Mouse (Mus musculus): ENCODE results near the gene Psmc2. TPM values are rescaled to one million over a fixed set of nuclear protein-coding genes. Genes with fewer than 3 reads are reported as not detected.

Gene Psmc2
- polyA plus RNA-seq, 1 experiment from 2014 or later: 169 TPM

DNA sequence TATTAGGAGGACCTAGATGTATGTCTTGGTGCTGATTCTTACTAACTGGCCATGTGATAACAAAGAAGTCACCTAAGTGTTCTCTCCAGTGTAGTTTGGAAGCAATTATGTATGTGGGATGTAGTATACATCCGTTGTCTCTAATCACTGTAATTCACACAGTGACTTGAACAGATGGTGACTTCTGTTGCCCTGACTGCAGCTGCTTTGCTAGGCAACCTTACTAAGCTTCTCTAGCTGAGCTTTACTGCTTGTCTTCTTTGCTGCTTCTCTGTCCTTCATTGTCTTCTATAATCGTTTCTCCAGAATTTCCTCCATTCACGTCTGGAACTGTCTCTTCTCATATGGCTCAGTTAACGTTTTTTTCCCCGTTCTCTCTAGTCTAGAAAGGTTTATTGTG, 4.0 kb downstream of the Psmc2 start:
- Histone ChIP-seq H3K9ac (ENCODE audit: low read length) (no peak overlapping the region), H3K9me3 (ENCODE audit: control insufficient read depth, low read length) (no peaks in the 10 kb centered on the region), H3K4me2 (ENCODE audit: low read depth, low read length) (no peak overlapping the region), H3K36me3 (ENCODE audit: control insufficient read depth, insufficient read depth, low read length) (0 out of 2 replicates have a peak, but pooled peaks cover 2% of the 10 kb centered on the region), H3K4me3 (ENCODE audit: low read length) (no peak overlapping the region), H3K27ac (ENCODE audit: low read length) (no peak overlapping the region), H3K27me3 (ENCODE audit: control insufficient read depth, insufficient read depth, low read depth, low read length) (no peaks in the 10 kb centered on the region), H3K4me1 (replicated peaks; ENCODE audit: control insufficient read depth, insufficient read depth, low read length) (peaks cover 11% of the 10 kb centered on the region)
- 70% methylated on average over 5 of the region's 5 CpGs for WGBS
- ATAC-seq (ENCODE audit: low read depth): no peak

- Histone ChIP-seq H3K27ac (ENCODE audit: low read length) (no peak overlapping the region), H3K9ac (ENCODE audit: low read length) (no peak overlapping the region), H3K4me2 (ENCODE audit: low read depth, low read length) (no peak overlapping the region)
Measured at GRCm38 (mm10) chr5:21792166-21792565, 7.1 kb downstream of the Psmc2 start.

GRCm38 (mm10) chr5:21802907-21803306, 17.8 kb downstream of the Psmc2 start:
- H3K27ac ChIP-seq (ENCODE audit: low read length): no peak overlapping the region
- H3K4me3 ChIP-seq (ENCODE audit: low read length): no peak overlapping the region
- ATAC-seq (ENCODE audit: low read depth): no peak
- no peak overlapping the region for H3K4me2 ChIP-seq (ENCODE audit: low read depth, low read length)
- no peak overlapping the region for H3K9ac ChIP-seq (ENCODE audit: low read length)
- H3K27me3 ChIP-seq (ENCODE audit: control insufficient read depth, insufficient read depth, low read depth, low read length): no peaks in the 10 kb centered on the region
- no peaks in the 10 kb centered on the region for H3K9me3 ChIP-seq (ENCODE audit: control insufficient read depth, low read length)
- peaks cover 30% of the 10 kb centered on the region for H3K36me3 ChIP-seq (ENCODE audit: control insufficient read depth, insufficient read depth, low read length)
- 84% methylated on average over 9 of the region's 9 CpGs for WGBS
- H3K4me1 ChIP-seq (replicated peaks; ENCODE audit: control insufficient read depth, insufficient read depth, low read length): no peaks in the 10 kb centered on the region

More at GRCm38 (mm10) chr5:21792166-21792565, 7.1 kb downstream of the Psmc2 start:
- Histone ChIP-seq H3K9me3 (ENCODE audit: control insufficient read depth, low read length) (no peaks in the 10 kb centered on the region), H3K36me3 (ENCODE audit: control insufficient read depth, insufficient read depth, low read length) (peaks cover 10% of the 10 kb centered on the region), H3K4me1 (replicated peaks; ENCODE audit: control insufficient read depth, insufficient read depth, low read length) (peaks cover 6% of the 10 kb centered on the region), H3K27me3 (ENCODE audit: control insufficient read depth, insufficient read depth, low read depth, low read length) (no peaks in the 10 kb centered on the region), H3K4me3 (ENCODE audit: low read length) (no peak overlapping the region)
- ATAC-seq (ENCODE audit: low read depth): no peak

DNA sequence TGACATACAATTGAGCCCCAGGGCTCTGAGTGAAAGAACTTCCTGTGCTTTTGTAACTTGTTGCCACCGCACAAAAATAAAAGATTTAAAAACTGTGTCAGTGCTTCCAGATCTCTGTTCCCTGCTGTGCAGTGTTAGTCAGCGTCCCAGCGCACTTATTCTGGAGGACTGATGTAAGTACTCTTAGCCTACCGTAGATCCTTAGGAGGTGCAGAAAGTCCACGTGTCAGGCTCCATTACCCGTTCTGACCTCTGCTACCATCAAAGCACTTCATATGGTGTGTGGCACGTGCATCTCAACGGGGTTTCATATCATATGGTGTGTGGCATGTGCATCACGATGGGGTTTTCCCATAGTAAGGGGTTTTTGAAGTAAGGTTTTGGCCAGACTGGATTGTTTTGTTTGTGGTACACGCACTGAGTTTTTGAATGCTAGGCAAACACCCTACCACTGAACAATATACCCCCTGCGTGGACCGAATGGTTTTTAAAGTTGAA, 18.7 kb downstream of the Psmc2 start:
- no peak overlapping the region for H3K4me3 ChIP-seq (ENCODE audit: low read length)
- no peaks in the 10 kb centered on the region for H3K27me3 ChIP-seq (ENCODE audit: control insufficient read depth, insufficient read depth, low read depth, low read length)
- peaks cover 26% of the 10 kb centered on the region for H3K36me3 ChIP-seq (ENCODE audit: control insufficient read depth, insufficient read depth, low read length)
- H3K4me1 ChIP-seq (replicated peaks; ENCODE audit: control insufficient read depth, insufficient read depth, low read length): no peaks in the 10 kb centered on the region
- no peaks in the 10 kb centered on the region for H3K9me3 ChIP-seq (ENCODE audit: control insufficient read depth, low read length)
- no peak for ATAC-seq (ENCODE audit: low read depth)
- no peak overlapping the region for H3K27ac ChIP-seq (ENCODE audit: low read length)
- 91% methylated on average over 12 of the region's 12 CpGs for WGBS
- no peak overlapping the region for H3K9ac ChIP-seq (ENCODE audit: low read length)
- H3K4me2 ChIP-seq (ENCODE audit: low read depth, low read length): no peak overlapping the region

DNA sequence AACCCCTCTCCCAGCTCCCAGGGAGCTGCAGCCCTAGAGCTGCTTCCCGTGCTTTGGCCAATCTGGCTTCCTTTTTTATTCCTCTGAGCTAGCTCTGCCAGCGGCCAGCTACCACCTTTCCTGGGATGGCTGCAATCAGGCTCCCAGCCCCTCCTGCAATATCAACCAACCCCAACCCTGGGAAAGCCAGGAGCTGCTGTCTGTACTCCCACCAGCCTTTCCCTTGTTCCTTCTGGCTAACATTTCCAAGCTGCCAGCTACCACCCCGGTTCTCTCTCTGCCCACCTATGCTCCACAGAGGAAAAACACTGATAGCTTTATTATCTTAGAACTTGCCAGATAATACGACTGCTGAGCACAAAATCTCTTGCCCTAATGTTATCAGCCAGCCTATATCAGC, 19.8 kb downstream of the Psmc2 start:
- WGBS: 73% methylated on average over 4 of the region's 4 CpGs
- H3K9me3 ChIP-seq (ENCODE audit: control insufficient read depth, low read length): no peaks in the 10 kb centered on the region
- no peak overlapping the region for H3K27ac ChIP-seq (ENCODE audit: low read length)
- H3K4me1 ChIP-seq (replicated peaks; ENCODE audit: control insufficient read depth, insufficient read depth, low read length): no peaks in the 10 kb centered on the region
- no peak overlapping the region for H3K4me2 ChIP-seq (ENCODE audit: low read depth, low read length)
- H3K36me3 ChIP-seq (ENCODE audit: control insufficient read depth, insufficient read depth, low read length): peaks cover 18% of the 10 kb centered on the region
- no peak overlapping the region for H3K9ac ChIP-seq (ENCODE audit: low read length)
- ATAC-seq (ENCODE audit: low read depth): no peak
- H3K4me3 ChIP-seq (ENCODE audit: low read length): no peak overlapping the region
- no peaks in the 10 kb centered on the region for H3K27me3 ChIP-seq (ENCODE audit: control insufficient read depth, insufficient read depth, low read depth, low read length)

DNA sequence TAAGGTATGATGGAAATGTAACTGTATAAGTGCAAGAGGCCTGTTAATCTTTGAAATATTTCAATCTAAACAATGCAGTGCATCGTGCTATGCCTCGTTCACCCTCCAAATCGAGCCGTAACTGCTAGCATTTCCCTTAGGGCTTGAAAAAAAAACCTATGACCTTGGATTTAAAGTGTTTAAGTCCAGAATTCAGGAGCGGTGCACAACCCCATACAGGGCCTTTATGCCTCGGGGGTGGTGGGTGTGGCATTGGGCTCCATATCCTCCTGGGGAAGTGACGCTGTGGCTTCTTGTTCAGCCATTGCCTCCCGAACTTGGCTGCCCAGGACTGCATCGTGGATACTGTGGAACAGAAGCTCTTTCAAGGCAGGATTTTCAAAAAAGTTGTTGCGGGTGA, 25.8 kb downstream of the Psmc2 start:
- H3K4me2 ChIP-seq (ENCODE audit: low read depth, low read length): no peak overlapping the region
- 75% methylated on average over 10 of the region's 10 CpGs for WGBS
- H3K27me3 ChIP-seq (ENCODE audit: control insufficient read depth, insufficient read depth, low read depth, low read length): no peaks in the 10 kb centered on the region
- no peak overlapping the region for H3K4me3 ChIP-seq (ENCODE audit: low read length)
- H3K9ac ChIP-seq (ENCODE audit: low read length): no peak overlapping the region
- no peaks in the 10 kb centered on the region for H3K4me1 ChIP-seq (replicated peaks; ENCODE audit: control insufficient read depth, insufficient read depth, low read length)
- no peaks in the 10 kb centered on the region for H3K9me3 ChIP-seq (ENCODE audit: control insufficient read depth, low read length)
- ATAC-seq (ENCODE audit: low read depth): no peak
- H3K27ac ChIP-seq (ENCODE audit: low read length): no peak overlapping the region
- no peaks in the 10 kb centered on the region for H3K36me3 ChIP-seq (ENCODE audit: control insufficient read depth, insufficient read depth, low read length)

GRCm38 (mm10) chr5:21813994-21814393, 28.9 kb downstream of the Psmc2 start:
- H3K9ac ChIP-seq (ENCODE audit: low read length): no peak overlapping the region
- WGBS: 45% methylated on average over 1 of the region's 1 CpGs
- H3K4me1 ChIP-seq (replicated peaks; ENCODE audit: control insufficient read depth, insufficient read depth, low read length): no peaks in the 10 kb centered on the region
- no peak for ATAC-seq (ENCODE audit: low read depth)
- H3K27ac ChIP-seq (ENCODE audit: low read length): no peak overlapping the region
- no peaks in the 10 kb centered on the region for H3K36me3 ChIP-seq (ENCODE audit: control insufficient read depth, insufficient read depth, low read length)
- no peaks in the 10 kb centered on the region for H3K9me3 ChIP-seq (ENCODE audit: control insufficient read depth, low read length)
- no peaks in the 10 kb centered on the region for H3K27me3 ChIP-seq (ENCODE audit: control insufficient read depth, insufficient read depth, low read depth, low read length)
- no peak overlapping the region for H3K4me2 ChIP-seq (ENCODE audit: low read depth, low read length)
- no peak overlapping the region for H3K4me3 ChIP-seq (ENCODE audit: low read length)

GRCm38 (mm10) chr5:21826370-21826769, 41.3 kb downstream of the Psmc2 start:
- Histone ChIP-seq H3K4me3 (ENCODE audit: low read length) (no peak overlapping the region), H3K4me2 (ENCODE audit: low read depth, low read length) (no peak overlapping the region), H3K27ac (ENCODE audit: low read length) (no peak overlapping the region), H3K27me3 (ENCODE audit: control insufficient read depth, insufficient read depth, low read depth, low read length) (no peaks in the 10 kb centered on the region), H3K4me1 (replicated peaks; ENCODE audit: control insufficient read depth, insufficient read depth, low read length) (no peaks in the 10 kb centered on the region), H3K9ac (ENCODE audit: low read length) (no peak overlapping the region), H3K9me3 (ENCODE audit: control insufficient read depth, low read length) (no peaks in the 10 kb centered on the region), H3K36me3 (ENCODE audit: control insufficient read depth, insufficient read depth, low read length) (no peaks in the 10 kb centered on the region)
- 61% methylated on average over 7 of the region's 7 CpGs for WGBS
- no peak for ATAC-seq (ENCODE audit: low read depth)

DNA sequence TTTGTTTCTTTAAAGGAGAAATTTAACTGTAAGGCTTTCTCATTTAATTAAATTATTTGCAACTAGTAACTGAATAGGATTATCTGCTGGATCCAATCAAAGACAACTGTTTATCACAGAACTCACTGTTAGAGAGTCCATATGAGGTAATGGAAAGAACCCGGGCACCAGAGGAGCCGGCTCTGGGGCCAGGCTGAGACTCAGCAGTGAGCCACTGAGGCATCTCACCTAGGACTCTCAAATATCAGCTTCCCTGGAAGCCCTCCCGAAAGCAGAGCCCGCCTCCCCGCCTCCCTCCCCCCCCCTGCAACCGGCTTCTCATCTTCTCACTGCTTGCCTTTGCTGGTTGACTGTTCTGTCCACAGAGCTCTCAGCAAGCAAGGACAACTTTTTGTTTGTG, 42.6 kb downstream of the Psmc2 start:
- Histone ChIP-seq H3K9me3 (ENCODE audit: control insufficient read depth, low read length) (no peaks in the 10 kb centered on the region), H3K9ac (ENCODE audit: low read length) (no peak overlapping the region), H3K27ac (ENCODE audit: low read length) (no peak overlapping the region), H3K4me3 (ENCODE audit: low read length) (no peak overlapping the region), H3K36me3 (ENCODE audit: control insufficient read depth, insufficient read depth, low read length) (no peaks in the 10 kb centered on the region), H3K27me3 (ENCODE audit: control insufficient read depth, insufficient read depth, low read depth, low read length) (no peaks in the 10 kb centered on the region), H3K4me2 (ENCODE audit: low read depth, low read length) (no peak overlapping the region), H3K4me1 (replicated peaks; ENCODE audit: control insufficient read depth, insufficient read depth, low read length) (no peaks in the 10 kb centered on the region)
- no peak for ATAC-seq (ENCODE audit: low read depth)
- WGBS: 15% methylated on average over 6 of the region's 6 CpGs

- no peaks in the 10 kb centered on the region for H3K9me3 ChIP-seq (ENCODE audit: control insufficient read depth, low read length)
- no peak overlapping the region for H3K4me2 ChIP-seq (ENCODE audit: low read depth, low read length)
- no peak overlapping the region for H3K9ac ChIP-seq (ENCODE audit: low read length)
- WGBS: 63% methylated on average over 4 of the region's 4 CpGs
- H3K27me3 ChIP-seq (ENCODE audit: control insufficient read depth, insufficient read depth, low read depth, low read length): no peaks in the 10 kb centered on the region
- H3K36me3 ChIP-seq (ENCODE audit: control insufficient read depth, insufficient read depth, low read length): no peaks in the 10 kb centered on the region
- no peak for ATAC-seq (ENCODE audit: low read depth)
- no peaks in the 10 kb centered on the region for H3K4me1 ChIP-seq (replicated peaks; ENCODE audit: control insufficient read depth, insufficient read depth, low read length)
- H3K27ac ChIP-seq (ENCODE audit: low read length): no peak overlapping the region
- no peak overlapping the region for H3K4me3 ChIP-seq (ENCODE audit: low read length)
Measured at GRCm38 (mm10) chr5:21828855-21829254, 43.8 kb downstream of the Psmc2 start.
